ENCODE assay signal across 9 mouse cellular contexts in genomic region chr1:180312792-180313311, GRCm38 (mm10). TPM values are rescaled to one million over a fixed set of nuclear protein-coding genes. Genes with fewer than 3 reads are reported as not detected.
DNase-seq lines count a peak whose midpoint lies in the region; ATAC-seq lines count a peak whose summit lies in the region.
"Had no signal": no experiment of that assay in that cellular context is flagged by ENCODE, and none has a peak within 500 bp of the region (broad histone marks: within the 10 kb centered on the region; RNA-seq: fewer than 3 reads in every experiment).

No protein-coding gene starts in this region.

- no peaks in the 10 kb centered on the region for H3K36me3 ChIP-seq in forebrain, embryonic 15.5 days
- H3K36me3 ChIP-seq in midbrain, embryonic 13.5 days = no peaks in the 10 kb centered on the region
- H3K36me3 ChIP-seq: lung, embryonic 15.5 days had no signal

- H3K4me1 ChIP-seq in forebrain, embryonic 15.5 days = peaks cover 15% of the 10 kb centered on the region
- peaks cover 23% of the 10 kb centered on the region for H3K4me1 ChIP-seq in midbrain, embryonic 13.5 days (replicated peaks)

- H3K4me2 ChIP-seq in forebrain, embryonic 15.5 days (replicated peaks) = peak overlapping the region; percentile 40
- peak overlapping the region; percentile 53 for H3K4me2 ChIP-seq in midbrain, embryonic 13.5 days (replicated peaks)

- H3K9me3 ChIP-seq in forebrain, embryonic 15.5 days = no peaks in the 10 kb centered on the region
- no peaks in the 10 kb centered on the region for H3K9me3 ChIP-seq in midbrain, embryonic 13.5 days
- H3K9me3 ChIP-seq: lung, embryonic 15.5 days had no signal

- peak; percentile 27 for DNase-seq in right cerebral cortex, postnatal 14 days
- no peak for DNase-seq in right cerebral cortex, postnatal 25 days
- DNase-seq in cerebellum, adult 11 months = peak; percentile 53
- peak; percentile 85 for DNase-seq in heart, postnatal 4 days
- no peak for DNase-seq in thymus, postnatal 10 days (ENCODE audit: low spot score in 2 of 2)

- ATAC-seq in forebrain, embryonic 15.5 days (replicated peaks) = peak; percentile 62
- ATAC-seq in midbrain, embryonic 13.5 days = peak; percentile 77
- no peak for ATAC-seq in frontal cortex, adult (ENCODE audit: low TSS enrichment)

- no peaks in the 10 kb centered on the region for H3K27me3 ChIP-seq in forebrain, embryonic 15.5 days
- peaks cover 3% of the 10 kb centered on the region; the same call in 1 of the 2 replicates for H3K27me3 ChIP-seq in midbrain, embryonic 13.5 days
- H3K27me3 ChIP-seq: lung, embryonic 15.5 days had no signal

- H3K4me3 ChIP-seq in forebrain, embryonic 15.5 days = no peak overlapping the region; the same call in 1 of the 2 replicates
- H3K4me3 ChIP-seq in midbrain, embryonic 13.5 days (replicated peaks) = peak overlapping the region; percentile 29; the same call in 1 of the 2 replicates

- H3K27ac ChIP-seq in forebrain, embryonic 15.5 days (replicated peaks) = peak overlapping the region; percentile 25
- H3K27ac ChIP-seq in midbrain, embryonic 13.5 days = peak overlapping the region; percentile 70
- H3K27ac ChIP-seq: lung, embryonic 15.5 days had no signal

- peak overlapping the region; percentile 43; the same call in 1 of the 2 replicates for H3K9ac ChIP-seq in forebrain, embryonic 15.5 days (replicated peaks)
- peak overlapping the region; percentile 33; the same call in 1 of the 2 replicates for H3K9ac ChIP-seq in midbrain, embryonic 13.5 days (replicated peaks)
- H3K9ac ChIP-seq: lung, embryonic 15.5 days had no signal

- WGBS in forebrain, embryonic 15.5 days = 14% methylated on average over 6 of the region's 6 CpGs
- WGBS in midbrain, embryonic 13.5 days = 23% methylated on average over 6 of the region's 6 CpGs

RNA-seq across cellular contexts. Expression of gene Itpkb, which starts 17.4 kb away (rescaled TPM):
- 2.3 and 2.4 TPM in 2 replicates for polyA plus RNA-seq in forebrain, embryonic 15.5 days (2015; fragmentation: Nextera tagmentation; extraction: Ambion mirVana)
- total RNA-seq in heart, postnatal 4 days (2021) = 10 to 100 TPM; 62.2 to 67.2 TPM
- 2.2 and 2.5 TPM in 2 replicates for polyA plus RNA-seq in midbrain, embryonic 13.5 days (2015; fragmentation: Nextera tagmentation; extraction: Ambion mirVana)

RNA-seq across cellular contexts. Expression of gene Psen2, which starts 49.6 kb away (rescaled TPM):
- polyA plus RNA-seq in forebrain, embryonic 15.5 days (2015; fragmentation: Nextera tagmentation; extraction: Ambion mirVana) = 9.9 and 13.8 TPM in 2 replicates
- 10 to 100 TPM; 12.5 to 12.7 TPM for total RNA-seq in heart, postnatal 4 days (2021)
- 10.7 and 11.1 TPM in 2 replicates for polyA plus RNA-seq in midbrain, embryonic 13.5 days (2015; fragmentation: Nextera tagmentation; extraction: Ambion mirVana)

Comparison
In these comparisons a context has a peak if more than half of its experiments do, and no peak if none do; other contexts are left out.
1. DNase-seq: peak in right cerebral cortex, postnatal 14 days (single experiment), cerebellum, adult 11 months (single experiment) and heart, postnatal 4 days (single experiment); none in right cerebral cortex, postnatal 25 days (single experiment) and thymus, postnatal 10 days (0 of 2).